Comparison of ENCODE assay signal across 1 mouse cellular context in the genomic region with DNA sequence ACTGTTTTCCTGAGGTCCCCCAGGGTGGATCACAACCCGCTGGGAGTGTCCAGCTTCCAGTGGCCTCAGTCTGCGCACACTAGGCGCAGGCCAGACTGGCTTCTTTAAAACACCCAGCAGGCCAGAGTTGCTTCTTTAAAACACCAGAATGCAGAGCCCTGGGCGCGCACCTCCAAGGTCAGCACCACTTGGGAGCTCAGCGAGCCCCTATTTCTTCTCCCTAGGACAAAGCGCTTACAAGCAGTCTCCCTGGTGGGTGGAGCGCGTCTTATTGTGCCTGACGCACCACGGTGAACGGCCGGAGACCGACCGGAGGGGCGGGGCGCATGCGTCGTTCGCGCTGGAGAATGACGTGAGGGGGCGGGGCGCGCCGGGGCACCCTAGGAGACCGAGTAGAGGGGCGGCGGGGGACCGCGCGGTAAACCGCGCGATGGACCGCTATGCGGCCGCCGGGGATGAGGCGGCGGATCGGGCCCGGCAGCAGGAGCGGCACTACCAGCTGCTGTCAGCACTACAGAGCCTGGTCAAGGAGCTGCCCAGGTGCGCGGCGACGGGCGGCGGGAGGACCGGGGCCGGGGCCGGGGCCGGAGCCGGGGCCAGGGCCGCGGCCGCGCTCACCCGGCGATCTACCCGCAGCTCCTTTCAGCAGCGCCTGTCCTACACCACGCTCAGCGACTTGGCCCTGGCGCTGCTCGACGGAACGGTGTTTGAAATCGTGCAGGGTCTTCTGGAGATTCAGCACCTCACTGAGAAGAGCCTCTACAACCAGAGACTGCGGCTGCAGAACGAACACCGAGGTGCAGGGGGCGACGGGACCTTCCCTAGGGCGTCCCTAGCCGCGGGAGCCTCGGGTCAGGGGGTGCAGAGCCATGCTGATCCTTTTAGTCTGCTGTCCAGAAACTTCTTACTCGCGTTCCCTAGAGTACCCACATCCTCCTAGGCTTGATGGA.
TF ChIP-seq lines count a peak whose summit lies in the region.

No protein-coding gene starts in this region.

TF ChIP-seq in MEL, 35 proteins besides CTCF, POLR2A, EP300 and RAD21 (continued from another document):
- TF ChIP-seq ZNF384 (IDR thresholded peaks at IDR 0.05; ENCODE audit: low read depth, low read length) (no peak), CHD1 (IDR thresholded peaks at IDR 0.05; ENCODE audit: low read depth, low read length) (no peak), ETS1 (IDR thresholded peaks at IDR 0.05; ENCODE audit: low read depth, low read length) (no peak), POLR2AphosphoS2 (IDR thresholded peaks at IDR 0.05; ENCODE audit: low read length) (peak; percentile 86), MAZ (IDR thresholded peaks at IDR 0.05; ENCODE audit: low read depth, low read length) (0 out of 2 replicates have a peak, but pooled peaks have one; percentile 53), MXI1 (IDR thresholded peaks at IDR 0.05; ENCODE audit: low read depth, low read length) (peak; percentile 86), GATA1 (IDR thresholded peaks at IDR 0.05; ENCODE audit: low read depth, low read length) (no peak), SIN3A (IDR thresholded peaks at IDR 0.05; ENCODE audit: low read length) (peak; percentile 56), BHLHE40 (IDR thresholded peaks at IDR 0.05; ENCODE audit: borderline replicate concordance, low read depth, low read length) (no peak), MAX (IDR thresholded peaks at IDR 0.05; ENCODE audit: low read length) (no peak), MYB (IDR thresholded peaks at IDR 0.05; ENCODE audit: low read depth, low read length) (no peak), SMC3 (IDR thresholded peaks at IDR 0.05; ENCODE audit: low read depth, low read length) (no peak)
TF ChIP-seq in MEL: peak in this region for 12.
